Mouse (Mus musculus) kidney, embryonic 15.5 days (tissue): ENCODE measurements around the gene Ankrd52. TPM values are rescaled to one million over a fixed set of nuclear protein-coding genes. Genes with fewer than 3 reads are reported as not detected.

ENCODE experiments used
- ATAC-seq: fragments of 200-750 bp; cut with Nextera tagmentation; replicated peaks from 2 replicates; pipeline ENCODE4 v1.8.0; 2017; ENCODE audit warnings: moderate TSS enrichment; ENCODE audit not compliant: low FRiP score
- H3K27ac ChIP-seq: fragments of 300-500 bp; sonication (generic); 2 replicates; pipeline ENCODE4 v1.5.1; 2015; ENCODE audit warnings: mild to moderate bottlenecking, inconsistent platforms
- H3K27me3 ChIP-seq: fragments of 300-500 bp; sonication (generic); 2 replicates; pipeline ENCODE4 v1.6.1; 2015; ENCODE audit warnings: inconsistent platforms
- H3K36me3 ChIP-seq: fragments of 300-500 bp; sonication (generic); 2 replicates; pipeline ENCODE4 v1.6.1; 2015; ENCODE audit warnings: inconsistent platforms
- H3K4me1 ChIP-seq: fragments of 300-500 bp; sonication (generic); 2 replicates; pipeline ENCODE4 v1.6.1; 2015; ENCODE audit warnings: inconsistent platforms
- H3K4me2 ChIP-seq: fragments of 300-500 bp; sonication (generic); 2 replicates; pipeline ENCODE4 v1.6.1; 2015; ENCODE audit warnings: moderate library complexity, mild to moderate bottlenecking, inconsistent platforms
- H3K4me3 ChIP-seq: fragments of 300-500 bp; sonication (generic); replicated peaks from 2 replicates; pipeline ENCODE4 v1.5.1; 2015; ENCODE audit warnings: mild to moderate bottlenecking, inconsistent platforms
- H3K9ac ChIP-seq: fragments of 300-500 bp; sonication (generic); 2 replicates; pipeline ENCODE4 v1.6.1; 2015; ENCODE audit warnings: mild to moderate bottlenecking, inconsistent platforms
- H3K9me3 ChIP-seq: fragments of 300-500 bp; sonication (generic); replicated peaks from 2 replicates; pipeline ENCODE4 v1.6.1; 2016; ENCODE audit warnings: inconsistent platforms
- WGBS: fragments of 180-500 bp; shearing (Covaris S2); methylation state at CpG from one replicate; pipeline ENCODE4 v1.1.7; 2015; ENCODE audit warnings: mixed read lengths; 5-methylcytosine and 5-hydroxymethylcytosine counted together
- polyA plus RNA-seq: library from polyadenylated mRNA; unstranded; fragments of >200 nt; fragmentation: Nextera tagmentation; extraction: Ambion mirVana; gene quantifications from 2 replicates; pipeline ENCODE4 v1.2.1, GENCODE M21; 2015

The Ankrd52 gene
- polyA plus RNA-seq, 1 experiment from 2014 or later, result 13.6 TPM

GRCm38 (mm10) chr10:128409692-128410559 lies 33.0 kb downstream of the Ankrd52 start:
- ATAC-seq, result peak; percentile 88
- 6% methylated on average over 36 of the region's 36 CpGs for WGBS
- peak overlapping the region; percentile 97 for H3K27ac ChIP-seq
- H3K9ac ChIP-seq, result peak overlapping the region; percentile 78
- H3K4me3 ChIP-seq, result peak overlapping the region; percentile 67
- H3K36me3 ChIP-seq, result peaks cover 36% of the 10 kb centered on the region
- H3K4me2 ChIP-seq, result peak overlapping the region; percentile 96
- H3K9me3 ChIP-seq, result no peaks in the 10 kb centered on the region
- peaks cover 56% of the 10 kb centered on the region for H3K4me1 ChIP-seq
- no peaks in the 10 kb centered on the region for H3K27me3 ChIP-seq

DNA sequence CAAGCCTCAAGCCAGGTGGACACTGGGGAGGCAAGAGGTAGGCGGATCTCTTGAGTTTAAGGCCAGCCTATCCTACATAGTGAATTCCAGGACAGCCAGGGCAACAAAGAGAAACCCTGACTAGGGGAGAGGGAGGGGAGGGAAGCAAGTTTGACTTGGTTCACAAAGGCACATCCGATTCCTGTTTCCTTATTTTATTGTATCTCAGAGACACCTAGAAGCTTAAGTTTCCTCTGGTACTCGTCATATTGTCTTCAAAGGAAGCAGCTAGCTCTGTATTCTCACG lies 33.6 kb downstream of the Ankrd52 start:
- Histone ChIP-seq H3K4me3 (peak overlapping the region; percentile 67), H3K9me3 (no peaks in the 10 kb centered on the region), H3K36me3 (peaks cover 39% of the 10 kb centered on the region), H3K4me2 (peak overlapping the region; percentile 92), H3K9ac (peak overlapping the region; percentile 78), H3K4me1 (peaks cover 57% of the 10 kb centered on the region), H3K27ac (peak overlapping the region; percentile 97), H3K27me3 (no peaks in the 10 kb centered on the region)
- no peak for ATAC-seq
- WGBS, result 14% methylated on average over 4 of the region's 4 CpGs

DNA sequence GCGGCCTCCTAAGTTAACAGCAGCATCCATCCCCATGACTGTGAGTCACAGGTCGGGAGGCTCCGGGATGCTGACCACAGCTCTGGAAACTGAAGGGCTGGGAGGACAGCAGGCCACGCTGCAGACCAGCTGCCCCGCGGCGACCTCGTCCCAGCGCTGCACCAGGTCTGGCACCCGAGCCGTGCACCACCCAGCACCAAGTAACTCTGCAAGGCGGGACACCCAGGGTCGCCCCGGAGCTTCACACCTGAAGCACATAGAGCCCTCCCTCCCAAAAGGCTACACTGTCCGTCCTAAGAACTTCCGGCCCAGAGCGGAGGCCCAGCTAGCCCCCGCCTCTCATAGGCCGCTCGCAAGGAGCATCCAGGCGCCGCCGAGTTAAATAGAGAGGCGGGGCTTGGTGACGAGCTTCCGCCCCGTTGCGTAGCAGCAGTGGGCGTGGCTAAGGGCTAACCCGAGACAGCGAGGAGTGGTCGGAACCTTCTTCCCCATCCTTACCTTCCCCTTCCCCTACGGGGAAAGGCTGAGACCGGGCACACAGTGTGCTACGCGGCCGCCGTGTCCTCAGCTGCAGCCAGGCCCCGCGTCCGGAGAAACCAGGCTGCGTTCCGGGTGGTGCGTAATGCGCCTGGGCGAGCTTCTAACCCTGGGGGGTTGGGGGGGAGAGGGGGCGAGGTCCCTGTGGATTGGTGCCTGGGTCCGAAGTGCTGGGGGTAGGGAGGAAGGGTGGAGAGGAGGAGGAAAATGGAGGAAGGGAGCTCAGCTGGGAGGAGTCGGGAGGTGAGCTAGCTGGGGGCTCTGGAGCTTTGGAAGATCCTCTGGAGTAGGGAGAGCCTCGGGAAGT lies 34.5 kb downstream of the Ankrd52 start, which contains the start of the genes Nabp2 and Rnf41:
Nabp2 (minus strand) TSS at position 282 of the 844 bp plus-strand sequence.
Rnf41 (plus strand) TSS at position 447 of the 844 bp plus-strand sequence.
- Histone ChIP-seq H3K27ac (peak within 1 kb of the TSS; percentile 97), H3K27me3 (no peaks in the 10 kb centered on the region), H3K9me3 (no peaks in the 10 kb centered on the region), H3K4me3 (peak within 1 kb of the TSS; percentile 67), H3K9ac (peak within 1 kb of the TSS; percentile 78), H3K36me3 (peaks cover 39% of the 10 kb centered on the region), H3K4me1 (peaks cover 57% of the 10 kb centered on the region), H3K4me2 (peak within 1 kb of the TSS; percentile 92)
- under 1% methylated on average over 50 of the region's 50 CpGs for WGBS
- peak; percentile 91 for ATAC-seq

DNA sequence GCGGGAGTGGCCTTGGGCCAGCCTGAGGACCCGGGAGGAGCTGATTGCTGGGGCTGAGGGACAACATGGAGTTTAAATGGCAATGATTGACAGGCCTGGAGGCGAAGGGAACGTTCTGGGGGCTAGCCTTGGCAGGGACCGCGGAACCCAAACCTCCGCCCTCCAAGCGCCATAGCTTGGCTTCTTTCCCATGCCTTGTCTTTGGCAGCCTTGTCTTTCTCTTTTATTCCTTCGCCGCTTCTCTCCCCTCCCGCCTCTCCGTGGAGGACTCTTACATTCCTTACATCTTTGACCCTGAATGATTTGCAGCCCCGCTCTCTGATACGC lies 35.1 kb downstream of the Ankrd52 start:
- ATAC-seq, result no peak
- H3K36me3 ChIP-seq, result peaks cover 43% of the 10 kb centered on the region
- H3K4me3 ChIP-seq, result peak overlapping the region; percentile 67
- H3K4me2 ChIP-seq, result peak overlapping the region; percentile 92
- under 1% methylated on average over 14 of the region's 14 CpGs for WGBS
- no peaks in the 10 kb centered on the region for H3K27me3 ChIP-seq
- H3K9ac ChIP-seq, result peak overlapping the region; percentile 78
- H3K9me3 ChIP-seq, result no peaks in the 10 kb centered on the region
- peak overlapping the region; percentile 97 for H3K27ac ChIP-seq
- peaks cover 57% of the 10 kb centered on the region for H3K4me1 ChIP-seq

DNA sequence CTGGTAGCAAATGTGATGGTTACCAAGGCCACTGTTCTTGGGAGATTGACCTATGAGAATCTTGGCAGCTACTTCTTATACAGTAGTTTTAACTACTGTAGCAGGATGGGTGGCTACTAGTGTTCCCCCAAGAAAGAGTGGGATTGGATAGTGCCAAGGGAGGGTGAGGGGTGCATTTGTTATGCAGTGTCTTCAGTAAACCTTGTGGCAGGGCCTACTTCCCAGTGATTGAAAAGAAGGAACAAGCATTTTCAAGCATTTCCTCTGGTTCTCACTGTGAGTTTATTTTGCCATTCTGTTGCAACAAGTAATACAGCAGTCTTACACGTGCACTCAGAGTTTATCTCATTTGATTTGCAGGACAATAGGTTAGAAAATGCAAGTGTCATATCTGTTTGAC lies 35.6 kb downstream of the Ankrd52 start:
- Histone ChIP-seq H3K36me3 (peaks cover 48% of the 10 kb centered on the region), H3K27me3 (no peaks in the 10 kb centered on the region), H3K27ac (peak overlapping the region; percentile 97), H3K9ac (peak overlapping the region; percentile 78), H3K9me3 (no peaks in the 10 kb centered on the region), H3K4me3 (peak overlapping the region; percentile 67), H3K4me2 (peak overlapping the region; percentile 92), H3K4me1 (peaks cover 57% of the 10 kb centered on the region)
- WGBS, result 42% methylated on average over 1 of the region's 1 CpGs
- ATAC-seq, result no peak

DNA sequence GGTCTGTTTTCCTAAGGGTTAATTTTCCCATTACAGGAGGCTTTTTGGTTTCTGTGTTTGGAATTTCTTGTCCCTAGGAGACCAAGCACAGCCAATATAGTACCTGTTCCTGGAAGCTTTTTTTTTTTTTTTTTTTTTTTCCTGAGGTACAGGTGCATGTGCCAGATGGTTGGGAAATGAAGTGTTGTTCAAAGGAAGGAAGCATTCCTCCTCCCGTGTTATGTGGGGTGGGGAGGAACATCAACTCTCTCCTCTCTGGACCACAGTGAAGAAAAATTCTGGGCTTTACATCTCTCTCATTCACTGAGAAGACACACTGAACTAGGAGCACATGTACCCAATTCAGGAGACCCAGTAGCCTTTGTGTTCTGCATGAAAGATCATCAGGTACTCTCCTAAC lies 36.2 kb downstream of the Ankrd52 start:
- ATAC-seq, result no peak
- 53% methylated on average over 1 of the region's 1 CpGs for WGBS
- H3K4me1 ChIP-seq, result peaks cover 55% of the 10 kb centered on the region
- peak overlapping the region; percentile 67 for H3K4me3 ChIP-seq
- peaks cover 49% of the 10 kb centered on the region for H3K36me3 ChIP-seq
- H3K27ac ChIP-seq, result no peak overlapping the region
- peak overlapping the region; percentile 78; the same call in 1 of the 2 replicates for H3K9ac ChIP-seq
- H3K4me2 ChIP-seq, result peak overlapping the region; percentile 92
- H3K9me3 ChIP-seq, result no peaks in the 10 kb centered on the region
- no peaks in the 10 kb centered on the region for H3K27me3 ChIP-seq

- peaks cover 43% of the 10 kb centered on the region for H3K4me1 ChIP-seq
- no peak overlapping the region for H3K9ac ChIP-seq
- H3K4me2 ChIP-seq, result no peak overlapping the region
- H3K36me3 ChIP-seq, result peaks cover 63% of the 10 kb centered on the region
- H3K27me3 ChIP-seq, result no peaks in the 10 kb centered on the region
- ATAC-seq, result no peak
- no peak overlapping the region for H3K4me3 ChIP-seq
- no peak overlapping the region for H3K27ac ChIP-seq
- 88% methylated on average over 5 of the region's 5 CpGs for WGBS
- no peaks in the 10 kb centered on the region for H3K9me3 ChIP-seq
Observed at GRCm38 (mm10) chr10:128414848-128415247, 37.9 kb downstream of the Ankrd52 start.

DNA sequence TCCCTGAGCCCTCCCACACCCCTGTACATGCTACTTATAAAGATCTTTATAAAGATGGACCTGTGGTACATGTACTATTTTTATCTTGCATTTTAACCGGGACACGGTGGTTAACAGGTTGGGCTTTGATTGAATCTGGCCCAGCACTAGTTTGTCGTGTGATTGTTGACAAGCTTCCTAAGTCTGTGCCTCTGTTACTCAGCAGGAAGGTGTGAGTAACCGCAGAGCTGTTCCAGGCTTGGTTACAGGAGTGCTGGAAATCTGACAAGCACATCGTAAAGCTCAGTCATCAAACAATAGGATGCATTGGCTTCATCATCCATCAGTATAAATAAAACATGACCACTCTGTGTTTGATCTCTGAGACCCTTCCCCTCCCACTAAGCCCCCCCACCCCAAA lies 45.5 kb downstream of the Ankrd52 start:
- Histone ChIP-seq H3K27ac (no peak overlapping the region), H3K27me3 (no peaks in the 10 kb centered on the region), H3K4me1 (peaks cover 12% of the 10 kb centered on the region; the same call in 1 of the 2 replicates), H3K4me2 (no peak overlapping the region), H3K36me3 (peaks cover 86% of the 10 kb centered on the region), H3K9ac (no peak overlapping the region), H3K9me3 (no peaks in the 10 kb centered on the region), H3K4me3 (no peak overlapping the region)
- 71% methylated on average over 5 of the region's 5 CpGs for WGBS
- ATAC-seq, result no peak

GRCm38 (mm10) chr10:128424604-128425003 lies 47.7 kb downstream of the Ankrd52 start:
- WGBS, result 10% methylated on average over 7 of the region's 7 CpGs
- peaks cover 83% of the 10 kb centered on the region for H3K36me3 ChIP-seq
- H3K4me3 ChIP-seq, result no peak overlapping the region
- H3K4me2 ChIP-seq, result peak overlapping the region; percentile 18; the same call in 1 of the 2 replicates
- H3K27ac ChIP-seq, result peak overlapping the region; percentile 77
- H3K4me1 ChIP-seq, result peaks cover 12% of the 10 kb centered on the region; the same call in 1 of the 2 replicates
- no peaks in the 10 kb centered on the region for H3K9me3 ChIP-seq
- H3K27me3 ChIP-seq, result no peaks in the 10 kb centered on the region
- peak; percentile 78 for ATAC-seq
- H3K9ac ChIP-seq, result no peak overlapping the region

GRCm38 (mm10) chr10:128425260-128425659 lies 48.3 kb downstream of the Ankrd52 start:
- H3K27ac ChIP-seq, result peak overlapping the region; percentile 77
- no peak overlapping the region for H3K4me3 ChIP-seq
- no peak overlapping the region for H3K4me2 ChIP-seq
- ATAC-seq, result no peak
- H3K36me3 ChIP-seq, result peaks cover 83% of the 10 kb centered on the region
- peaks cover 12% of the 10 kb centered on the region; the same call in 1 of the 2 replicates for H3K4me1 ChIP-seq
- no peak overlapping the region for H3K9ac ChIP-seq
- no peaks in the 10 kb centered on the region for H3K27me3 ChIP-seq
- H3K9me3 ChIP-seq, result no peaks in the 10 kb centered on the region
- 71% methylated on average over 3 of the region's 3 CpGs for WGBS

DNA sequence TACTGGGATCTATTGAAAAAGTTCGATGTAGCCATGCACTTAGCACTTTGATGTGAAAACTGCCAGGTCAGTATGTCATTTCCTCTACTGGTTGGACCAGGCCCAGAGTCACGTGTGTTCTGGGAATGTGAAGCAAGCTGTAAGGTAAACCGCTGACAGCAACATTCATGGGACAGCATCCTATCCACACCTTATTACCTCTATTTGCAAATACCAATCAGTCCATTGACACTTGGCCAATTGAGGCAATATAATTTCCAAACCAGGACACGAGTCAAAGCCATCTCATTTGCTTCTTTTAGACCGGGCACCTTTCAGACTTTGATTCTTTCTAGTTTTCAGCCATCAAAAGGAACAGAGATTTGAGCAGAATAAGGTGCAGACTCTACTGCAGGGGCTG lies 52.1 kb downstream of the Ankrd52 start:
- H3K27ac ChIP-seq, result no peak overlapping the region
- no peak for ATAC-seq
- no peaks in the 10 kb centered on the region for H3K27me3 ChIP-seq
- 81% methylated on average over 5 of the region's 5 CpGs for WGBS
- no peak overlapping the region for H3K4me2 ChIP-seq
- peaks cover 73% of the 10 kb centered on the region for H3K36me3 ChIP-seq
- no peak overlapping the region for H3K4me3 ChIP-seq
- H3K4me1 ChIP-seq, result peaks cover 12% of the 10 kb centered on the region; the same call in 1 of the 2 replicates
- H3K9ac ChIP-seq, result no peak overlapping the region
- no peaks in the 10 kb centered on the region for H3K9me3 ChIP-seq

GRCm38 (mm10) chr10:128429454-128429853 lies 52.5 kb downstream of the Ankrd52 start:
- ATAC-seq, result no peak
- 81% methylated on average over 4 of the region's 4 CpGs for WGBS

More at GRCm38 (mm10) chr10:128429454-128429853, 52.5 kb downstream of the Ankrd52 start:
- H3K27me3 ChIP-seq, result no peaks in the 10 kb centered on the region
- H3K36me3 ChIP-seq, result peaks cover 76% of the 10 kb centered on the region
- H3K27ac ChIP-seq, result no peak overlapping the region
- H3K4me1 ChIP-seq, result peaks cover 12% of the 10 kb centered on the region
- H3K4me2 ChIP-seq, result no peak overlapping the region
- H3K9me3 ChIP-seq, result no peaks in the 10 kb centered on the region
- no peak overlapping the region for H3K4me3 ChIP-seq
- no peak overlapping the region for H3K9ac ChIP-seq
